Mouse (Mus musculus) midbrain, embryonic 16.5 days (tissue): ENCODE data around the gene Ccdc134. TPM values are rescaled to one million over a fixed set of nuclear protein-coding genes. Genes with fewer than 3 reads are reported as not detected.

Source experiments
- ATAC-seq: fragments of 200-750 bp; cut with Nextera tagmentation; 2 replicates; pipeline ENCODE4 v1.8.0; 2017; ENCODE audit warnings: moderate TSS enrichment
- H3K27ac ChIP-seq: fragments of 300-500 bp; sonication (generic); 2 replicates; pipeline ENCODE4 v1.5.1; 2014; ENCODE audit warnings: mild to moderate bottlenecking, low read length, mixed read lengths
- H3K27me3 ChIP-seq: fragments of 300-500 bp; sonication (generic); 2 replicates; pipeline ENCODE4 v1.6.1; 2014; ENCODE audit warnings: low read depth, low read length, mixed read lengths; ENCODE audit not compliant: control insufficient read depth, insufficient read depth
- H3K36me3 ChIP-seq: fragments of 300-500 bp; sonication (generic); 2 replicates; pipeline ENCODE4 v1.6.1; 2014; ENCODE audit warnings: mild to moderate bottlenecking, low read length, moderate library complexity, mixed read lengths; ENCODE audit not compliant: control insufficient read depth, insufficient read depth
- H3K4me1 ChIP-seq: fragments of 300-500 bp; sonication (generic); 2 replicates; pipeline ENCODE4 v1.6.1; 2014; ENCODE audit warnings: mild to moderate bottlenecking, low read length, mixed read lengths; ENCODE audit not compliant: control insufficient read depth, insufficient read depth
- H3K4me2 ChIP-seq: fragments of 300-500 bp; sonication (generic); 2 replicates; pipeline ENCODE4 v1.6.1; 2014; ENCODE audit warnings: mild to moderate bottlenecking, low read length, mixed read lengths
- H3K4me3 ChIP-seq: fragments of 300-500 bp; sonication (generic); 2 replicates; pipeline ENCODE4 v1.5.1; 2014; ENCODE audit warnings: low read depth, mild to moderate bottlenecking, low read length, moderate library complexity, mixed read lengths
- H3K9ac ChIP-seq: fragments of 300-500 bp; sonication (generic); 2 replicates; pipeline ENCODE4 v1.6.1; 2014; ENCODE audit warnings: low read depth, low read length, mixed read lengths
- H3K9me3 ChIP-seq: fragments of 300-500 bp; sonication (generic); replicated peaks from 2 replicates; pipeline ENCODE4 v1.6.1; 2014; ENCODE audit warnings: mild to moderate bottlenecking, low read length, mixed read lengths; ENCODE audit not compliant: control insufficient read depth, poor library complexity, severe bottlenecking
- WGBS: fragments of 180-500 bp; shearing (Covaris S2); extraction: QIAGEN DNeasy Blood & Tissue Kit; methylation state at CpG from one replicate; pipeline ENCODE4 v1.1.7; 2014; 5-methylcytosine and 5-hydroxymethylcytosine counted together
- polyA plus RNA-seq: library from polyadenylated mRNA; unstranded; fragments of >200 nt; fragmentation: Nextera tagmentation; extraction: Ambion mirVana; gene quantifications from 2 replicates; pipeline ENCODE4 v1.2.1, GENCODE M21; 2015

The Ccdc134 gene
- polyA plus RNA-seq, 1 experiment from 2014 or later: 10.5 TPM

DNA sequence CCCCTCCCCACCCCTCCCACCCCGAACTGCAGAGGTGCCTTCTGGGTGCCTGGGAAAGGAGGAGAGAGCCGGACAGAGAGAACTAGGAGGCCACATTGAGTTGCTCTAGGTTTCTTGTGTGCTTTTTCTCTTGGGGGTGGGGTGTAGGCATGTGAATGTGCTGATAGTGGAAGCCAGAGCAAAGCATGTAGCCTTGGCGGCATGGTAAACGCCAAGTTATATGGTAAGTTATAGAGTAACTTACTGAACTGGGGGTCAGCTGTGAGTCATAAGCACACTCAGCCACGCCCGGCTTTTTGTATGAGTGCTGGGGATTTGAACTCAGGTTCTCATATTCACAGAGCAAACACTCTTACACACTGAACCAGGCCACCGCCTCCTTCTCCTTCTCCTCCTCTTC is 36.8 kb downstream of the Ccdc134 start:
- Histone ChIP-seq H3K27ac (no peak overlapping the region), H3K4me1 (peaks cover 29% of the 10 kb centered on the region)
- 86% methylated on average over 7 of the region's 7 CpGs for WGBS

DNA sequence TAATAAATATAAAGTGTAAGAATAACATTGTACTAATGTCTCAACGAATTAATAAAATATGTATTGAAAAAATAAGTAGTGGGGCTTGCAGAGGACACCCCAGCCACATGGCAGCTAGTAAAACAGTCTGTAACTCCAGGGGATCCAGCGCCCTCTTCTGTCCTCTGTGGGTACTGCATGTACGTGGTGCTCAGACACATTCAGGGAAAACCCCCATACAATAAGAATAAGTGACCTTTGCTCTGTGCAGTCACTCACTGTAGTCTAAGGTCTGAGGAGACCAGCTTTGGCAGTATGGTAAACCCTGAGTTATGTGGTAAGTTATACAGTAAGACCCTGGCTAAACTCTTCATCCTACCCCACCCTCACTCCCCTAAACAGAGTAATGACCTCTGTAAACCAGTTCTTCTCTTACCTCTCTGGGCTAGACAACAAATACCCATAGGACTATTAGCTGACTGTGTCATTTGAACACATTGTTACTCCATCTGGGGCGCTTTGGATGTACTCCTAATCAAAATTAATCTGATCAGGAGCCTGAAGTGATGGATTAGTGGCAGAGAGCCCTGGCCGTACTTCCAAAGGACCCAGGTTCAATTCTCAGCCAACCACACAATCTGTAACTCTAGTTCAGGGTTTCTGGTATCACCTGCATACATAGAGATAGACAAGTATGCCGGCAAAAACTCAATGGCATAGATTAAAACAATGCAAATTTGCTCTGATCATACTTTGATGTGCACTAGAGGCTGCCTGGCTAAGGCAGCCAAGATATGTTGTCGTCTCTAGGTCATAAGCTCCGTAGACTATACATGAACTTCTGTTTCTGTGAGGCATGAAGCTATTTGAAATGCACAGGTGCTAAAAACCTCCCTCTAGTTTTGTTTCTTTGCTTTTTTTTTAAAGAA is 37.9 kb downstream of the Ccdc134 start:
- Histone ChIP-seq H3K27ac (no peak overlapping the region), H3K4me3 (no peak overlapping the region), H3K9ac (no peak overlapping the region), H3K36me3 (peaks cover 4% of the 10 kb centered on the region), H3K4me1 (peaks cover 26% of the 10 kb centered on the region), H3K9me3 (no peaks in the 10 kb centered on the region), H3K4me2 (no peak overlapping the region), H3K27me3 (no peaks in the 10 kb centered on the region)
- 55% methylated on average over 8 of the region's 8 CpGs for WGBS
- no peak for ATAC-seq

More for the DNA sequence above, 36.8 kb downstream of the Ccdc134 start:
- Histone ChIP-seq H3K36me3 (no peaks in the 10 kb centered on the region), H3K4me3 (no peak overlapping the region), H3K9ac (no peak overlapping the region), H3K4me2 (no peak overlapping the region), H3K27me3 (no peaks in the 10 kb centered on the region), H3K9me3 (no peaks in the 10 kb centered on the region)
- no peak for ATAC-seq

DNA sequence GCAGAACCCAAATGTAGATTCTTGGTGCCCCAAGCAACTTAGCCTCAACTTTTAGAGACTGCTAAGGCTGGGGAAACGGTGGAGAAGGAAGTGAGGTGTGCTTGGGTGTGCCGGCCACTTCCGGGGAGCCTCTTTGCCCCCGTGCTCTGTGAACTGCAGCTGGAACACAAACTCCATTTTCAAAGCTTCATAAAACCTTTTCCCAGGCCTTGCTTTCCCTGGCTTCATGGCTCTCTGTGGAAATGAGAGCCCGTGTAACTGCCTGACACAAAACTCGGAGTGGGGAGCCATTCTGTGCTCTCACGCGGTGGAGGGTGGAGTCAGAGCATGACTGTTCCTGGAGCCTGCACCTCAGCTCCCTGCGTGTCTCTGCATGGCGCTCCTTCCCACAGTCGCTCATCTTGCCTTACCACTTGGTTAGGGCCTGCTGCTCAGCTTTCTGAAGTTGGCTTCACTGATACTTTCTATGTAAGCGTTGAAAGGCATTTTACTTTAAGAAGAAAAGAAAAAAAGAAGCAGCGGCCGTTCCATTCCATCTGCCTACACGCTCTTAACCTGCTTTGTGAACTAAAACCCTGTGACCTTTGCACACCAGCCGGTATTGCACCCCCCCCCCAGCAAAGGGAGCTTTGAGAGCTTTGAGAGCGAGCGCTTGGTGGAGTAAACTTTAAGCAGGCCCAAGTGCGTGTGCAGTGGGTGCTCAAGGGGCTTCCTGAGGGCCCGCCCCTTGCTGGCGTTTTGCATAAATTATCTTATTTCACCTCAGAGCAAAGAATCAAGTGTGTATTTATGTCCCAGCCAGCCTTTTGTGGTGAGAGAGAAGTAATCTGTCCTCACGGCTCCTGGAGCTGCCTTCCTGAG is 38.7 kb downstream of the Ccdc134 start:
- H3K4me2 ChIP-seq: no peak overlapping the region
- whole genome bisulfite sequencing: 36% methylated on average over 22 of the region's 22 CpGs

DNA sequence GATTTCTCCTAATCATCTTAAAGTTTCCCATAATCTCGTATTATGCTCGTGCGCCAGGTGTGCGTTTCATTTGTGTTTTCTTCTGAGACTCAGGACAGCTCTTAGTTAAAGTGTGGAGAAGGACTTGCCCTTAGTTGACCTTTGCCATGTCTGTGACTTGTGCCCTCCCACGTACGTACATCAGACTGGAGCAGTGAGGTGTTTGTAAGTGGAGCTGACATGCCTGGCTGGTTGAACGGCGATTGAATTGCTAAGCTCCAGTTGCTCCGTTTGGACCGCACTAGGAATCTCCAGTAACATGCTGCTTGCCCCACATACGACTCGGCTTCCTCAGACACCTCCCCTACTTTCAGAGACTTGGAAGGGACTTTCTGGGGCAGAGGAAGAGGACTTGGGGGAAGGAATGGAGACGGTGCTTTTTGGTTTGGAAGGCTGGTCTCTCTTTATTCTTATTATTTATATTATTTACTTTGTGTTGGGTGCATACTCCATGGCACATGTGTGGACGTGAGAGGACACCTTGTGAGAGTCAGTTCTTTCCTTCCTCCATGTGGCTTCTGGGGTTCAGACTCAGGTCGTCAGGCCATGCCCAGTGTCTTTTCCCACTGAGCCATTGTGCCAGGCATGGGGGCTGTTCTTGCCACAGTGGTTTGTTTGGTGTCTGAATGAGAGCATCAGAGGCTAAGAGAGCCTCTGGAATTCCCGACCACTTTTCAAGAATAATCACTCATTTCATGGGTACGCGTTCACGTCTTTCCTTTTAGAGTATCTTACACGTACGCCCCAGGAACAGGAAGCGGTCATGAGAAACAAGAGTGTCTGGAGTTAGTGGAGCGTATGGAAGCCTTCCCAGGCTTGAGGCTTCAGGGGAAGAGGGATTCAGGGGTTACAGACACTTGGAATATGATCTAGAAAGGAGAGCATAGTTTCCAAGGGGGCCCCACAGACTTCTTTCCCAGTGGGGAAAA is 39.8 kb downstream of the Ccdc134 start:
- Histone ChIP-seq H3K27ac (no peak overlapping the region), H3K27me3 (no peaks in the 10 kb centered on the region), H3K4me3 (no peak overlapping the region), H3K4me2 (no peak overlapping the region), H3K9ac (0 out of 2 replicates have a peak overlapping the region, but pooled peaks have one; percentile 21), H3K9me3 (no peaks in the 10 kb centered on the region), H3K36me3 (peaks cover 13% of the 10 kb centered on the region), H3K4me1 (peaks cover 24% of the 10 kb centered on the region)
- 53% methylated on average over 23 of the region's 23 CpGs for WGBS
- no peak for ATAC-seq

More for the DNA sequence above, 38.7 kb downstream of the Ccdc134 start:
- ATAC-seq: no peak
- peaks cover 13% of the 10 kb centered on the region for H3K36me3 ChIP-seq
- peaks cover 24% of the 10 kb centered on the region for H3K4me1 ChIP-seq
- no peaks in the 10 kb centered on the region for H3K27me3 ChIP-seq
- H3K4me3 ChIP-seq: no peak overlapping the region
- 0 out of 2 replicates have a peak overlapping the region, but pooled peaks have one; percentile 21 for H3K9ac ChIP-seq
- H3K27ac ChIP-seq: no peak overlapping the region
- H3K9me3 ChIP-seq: no peaks in the 10 kb centered on the region

DNA sequence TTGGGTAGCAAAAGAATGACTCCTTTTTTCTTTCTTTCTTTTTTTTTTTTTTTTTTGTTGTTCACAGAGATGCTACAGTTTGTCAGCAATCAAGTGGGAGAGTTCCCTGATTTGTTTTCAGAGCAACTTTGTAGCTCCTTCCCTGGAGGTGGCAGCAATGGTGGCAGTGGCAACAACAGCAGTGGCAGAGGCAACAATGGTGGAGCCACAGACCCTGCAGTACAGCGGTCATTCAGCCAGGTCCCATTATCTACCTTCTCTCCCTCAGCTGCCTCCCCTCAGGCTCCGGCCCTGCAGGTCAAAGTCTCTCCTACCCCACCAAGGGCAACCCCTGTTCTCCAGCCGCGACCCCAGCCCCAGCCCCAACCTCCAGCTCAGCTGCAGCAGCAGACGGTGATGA is 41.9 kb downstream of the Ccdc134 start:
- Histone ChIP-seq H3K4me3 (no peak overlapping the region), H3K36me3 (peaks cover 21% of the 10 kb centered on the region), H3K4me2 (no peak overlapping the region), H3K9ac (no peak overlapping the region), H3K27me3 (no peaks in the 10 kb centered on the region), H3K9me3 (no peaks in the 10 kb centered on the region), H3K27ac (no peak overlapping the region), H3K4me1 (peaks cover 19% of the 10 kb centered on the region)
- 83% methylated on average over 5 of the region's 5 CpGs for WGBS
- no peak for ATAC-seq

DNA sequence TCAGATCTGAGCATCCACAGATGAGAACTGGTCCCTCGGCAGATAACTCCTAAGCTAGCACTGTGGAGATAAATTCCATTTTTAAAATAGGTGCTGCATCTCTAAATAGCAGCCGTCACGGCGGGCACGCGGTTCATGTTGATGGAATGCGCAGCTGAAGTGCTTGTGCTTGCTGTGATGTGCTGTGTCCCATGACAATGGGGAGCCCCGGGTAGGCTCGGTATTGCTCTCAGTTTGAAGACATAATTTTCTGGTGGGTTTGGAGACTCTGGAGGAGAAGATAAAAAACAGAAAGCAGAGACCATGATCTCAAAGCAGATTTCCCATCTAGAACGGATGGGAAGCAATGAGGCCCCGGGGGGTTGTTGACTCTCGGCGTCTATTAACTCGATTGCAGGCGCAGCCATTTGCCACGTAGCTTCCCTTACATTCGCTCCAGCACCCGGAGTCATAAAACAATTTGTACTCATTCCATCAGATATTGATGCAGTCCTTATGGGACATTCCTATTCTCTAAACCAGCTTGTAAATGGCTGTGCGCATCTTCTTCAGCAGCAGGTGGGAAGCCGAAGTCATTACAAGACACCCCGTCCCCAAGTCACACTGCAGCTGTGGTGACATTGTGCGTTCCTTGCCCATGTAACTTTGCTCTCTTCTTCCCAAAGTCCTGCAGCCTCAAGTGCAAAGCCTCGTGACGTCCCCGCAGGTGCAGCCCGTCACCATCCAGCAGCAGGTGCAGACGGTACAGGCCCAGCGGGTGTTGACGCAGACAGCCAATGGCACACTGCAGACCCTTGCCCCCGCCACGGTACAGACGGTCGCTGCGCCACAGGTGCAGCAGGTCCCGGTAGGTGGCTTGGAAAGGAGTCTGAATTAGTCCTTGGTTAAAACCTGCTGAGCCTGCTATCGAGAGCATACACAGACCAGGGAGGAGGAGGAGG is 43.0 kb downstream of the Ccdc134 start:
- ATAC-seq: no peak
- Histone ChIP-seq H3K36me3 (peaks cover 30% of the 10 kb centered on the region), H3K9me3 (no peaks in the 10 kb centered on the region), H3K27ac (no peak overlapping the region), H3K4me2 (no peak overlapping the region), H3K4me1 (peaks cover 17% of the 10 kb centered on the region), H3K9ac (no peak overlapping the region), H3K27me3 (no peaks in the 10 kb centered on the region), H3K4me3 (no peak overlapping the region)
- WGBS: 83% methylated on average over 36 of the region's 36 CpGs

DNA sequence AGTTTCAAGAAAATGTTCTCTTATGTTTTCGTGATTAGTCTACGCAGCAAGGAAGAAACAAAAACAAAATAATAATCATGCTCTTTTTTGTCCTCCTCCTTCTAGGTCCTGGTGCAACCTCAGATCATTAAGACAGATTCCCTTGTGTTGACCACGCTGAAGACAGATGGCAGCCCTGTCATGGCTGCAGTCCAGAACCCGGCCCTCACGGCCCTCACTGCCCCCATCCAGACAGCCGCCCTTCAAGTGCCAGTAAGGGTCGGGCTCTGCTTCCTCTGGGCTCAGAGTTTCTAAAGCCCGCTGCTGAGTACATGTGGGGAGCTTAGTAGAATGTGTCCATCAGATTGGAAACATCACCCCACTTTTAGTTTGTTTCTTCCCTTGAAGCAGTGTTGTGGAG is 44.9 kb downstream of the Ccdc134 start:
- Histone ChIP-seq H3K4me2 (no peak overlapping the region), H3K27me3 (no peaks in the 10 kb centered on the region), H3K9me3 (no peaks in the 10 kb centered on the region), H3K36me3 (peaks cover 48% of the 10 kb centered on the region), H3K4me3 (no peak overlapping the region), H3K9ac (no peak overlapping the region), H3K4me1 (no peaks in the 10 kb centered on the region), H3K27ac (no peak overlapping the region)
- WGBS: 85% methylated on average over 8 of the region's 8 CpGs
- no peak for ATAC-seq
